Mouse (Mus musculus): ENCODE measurements at regions not wholly inside any gene's neighbourhood (a gene's known extent, or its start where the extent isn't known, plus 50 kb on each side); places are given as distances from the start of the nearest gene placed in this dataset.

DNA sequence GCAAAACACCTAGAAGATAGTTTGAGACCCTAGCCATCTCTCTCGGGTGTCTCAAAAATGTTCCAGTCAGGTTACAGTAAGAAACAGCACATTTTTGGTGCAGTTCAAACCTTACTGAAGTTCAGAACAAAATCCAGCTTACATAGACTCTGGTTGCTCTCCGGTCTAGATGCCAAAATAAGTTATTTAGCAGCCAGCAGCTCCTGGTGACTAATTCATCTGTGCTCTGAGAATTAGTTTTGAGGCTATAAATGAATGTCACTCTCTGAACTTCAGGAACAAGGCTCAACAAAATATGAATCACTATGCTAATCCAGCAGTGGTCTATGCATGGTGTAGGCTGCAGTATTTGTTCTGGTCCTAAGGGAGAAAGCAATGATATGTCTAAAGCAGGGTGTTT, 238.6 kb downstream of the Rnf152 start:
- no peak for DNase-seq (ENCODE audit: extremely low spot score, low spot score)

DNA sequence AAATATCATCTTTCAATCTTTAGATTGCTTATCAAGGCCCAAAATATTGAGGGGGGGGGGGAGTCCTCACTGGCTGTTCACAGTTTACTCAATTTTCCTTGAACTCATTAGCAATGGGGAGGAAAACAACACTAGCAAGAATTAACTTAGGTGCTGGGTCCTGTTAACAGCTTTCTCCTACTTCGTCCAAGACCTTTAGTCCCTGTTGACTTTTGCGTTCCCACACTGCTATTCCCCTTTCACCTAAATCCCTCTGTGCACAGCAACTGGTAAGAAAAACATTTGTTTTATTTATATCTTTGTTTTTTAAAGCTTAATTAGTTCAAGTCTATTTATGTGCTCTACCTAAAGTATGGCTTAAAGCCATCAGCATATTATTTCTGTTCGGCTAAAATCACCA, 240.3 kb downstream of the Rnf152 start:
- no peak for DNase-seq (ENCODE audit: extremely low spot score, low spot score)

DNA sequence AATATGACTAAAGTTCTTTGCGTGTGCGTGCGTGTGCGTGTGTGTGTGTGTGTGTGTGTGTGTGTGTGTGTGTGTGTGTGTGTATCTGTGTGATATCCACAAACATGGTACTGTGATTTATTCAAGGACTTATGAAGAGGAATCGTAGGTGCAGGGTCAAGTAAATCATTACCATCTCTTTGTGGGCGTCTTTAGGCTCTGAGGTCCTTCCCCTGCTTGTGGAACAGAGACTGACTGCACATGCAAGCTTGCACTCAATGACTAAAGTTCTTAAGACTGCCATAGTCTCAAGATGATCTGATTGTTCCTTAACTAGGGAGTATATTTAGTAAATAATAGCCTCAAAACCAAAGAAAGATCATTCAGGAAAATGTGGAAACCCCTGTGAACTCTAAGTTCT, 241.1 kb downstream of the Rnf152 start:
- DNase-seq (ENCODE audit: extremely low spot score, low spot score) = no peak

- DNase-seq (ENCODE audit: extremely low spot score, low spot score) = no peak
Observed at GRCm38 (mm10) chr1:105114835-105115234, 241.7 kb downstream of the Rnf152 start.

GRCm38 (mm10) chr1:105112762-105113525, 243.6 kb downstream of the Rnf152 start:
- DNase-seq (ENCODE audit: extremely low spot score, low spot score) = no peak

DNA sequence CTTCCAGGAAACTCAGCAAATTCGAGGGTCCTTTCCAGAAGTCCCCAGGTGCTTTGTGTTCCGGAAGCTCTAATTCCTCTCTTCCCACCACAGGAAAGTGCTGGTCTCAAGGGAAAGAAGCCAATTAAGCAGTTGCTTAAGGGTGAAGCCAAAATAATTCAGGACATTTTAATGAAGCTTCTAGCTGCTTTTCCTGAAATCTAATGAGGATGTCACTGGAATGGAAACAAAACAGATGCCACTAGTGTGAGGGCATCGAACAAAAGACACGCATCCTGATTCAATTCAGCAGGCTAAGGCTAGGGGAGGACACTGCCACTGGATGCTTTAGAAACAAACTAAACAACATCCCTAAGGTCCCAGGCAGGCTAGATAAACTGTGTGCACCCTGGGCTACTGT, 245.3 kb downstream of the Rnf152 start:
- no peak for DNase-seq (ENCODE audit: extremely low spot score, low spot score)

DNA sequence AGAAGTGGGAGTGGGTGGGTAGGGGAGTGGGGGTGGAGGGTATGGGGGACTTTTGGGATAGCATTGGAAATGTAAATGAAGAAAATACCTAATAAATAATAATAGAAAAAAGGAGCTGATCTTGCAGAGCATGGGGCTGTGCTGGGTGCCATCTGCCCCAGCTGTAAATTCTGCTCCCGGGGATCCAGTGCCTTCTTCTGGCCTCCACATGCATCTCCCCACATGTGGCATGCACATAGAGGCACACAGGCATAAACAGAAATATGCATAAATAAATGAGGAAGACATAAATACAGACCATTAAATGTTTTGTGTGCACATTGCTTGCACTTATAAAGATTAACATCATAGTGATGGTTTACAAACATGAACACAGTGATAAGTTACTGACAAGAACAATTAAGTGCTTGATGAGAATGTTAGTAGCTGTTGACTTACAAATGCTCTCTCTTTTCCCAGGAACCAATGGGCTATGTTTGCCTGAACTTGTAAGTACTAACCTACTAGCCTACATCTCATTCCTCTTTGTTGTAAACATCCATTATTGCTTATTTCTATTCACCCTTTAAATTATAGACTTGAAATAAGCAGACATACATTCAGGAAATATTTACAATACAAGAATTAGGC, 245.8 kb downstream of the Rnf152 start:
- DNase-seq (ENCODE audit: extremely low spot score, low spot score) = no peak

DNA sequence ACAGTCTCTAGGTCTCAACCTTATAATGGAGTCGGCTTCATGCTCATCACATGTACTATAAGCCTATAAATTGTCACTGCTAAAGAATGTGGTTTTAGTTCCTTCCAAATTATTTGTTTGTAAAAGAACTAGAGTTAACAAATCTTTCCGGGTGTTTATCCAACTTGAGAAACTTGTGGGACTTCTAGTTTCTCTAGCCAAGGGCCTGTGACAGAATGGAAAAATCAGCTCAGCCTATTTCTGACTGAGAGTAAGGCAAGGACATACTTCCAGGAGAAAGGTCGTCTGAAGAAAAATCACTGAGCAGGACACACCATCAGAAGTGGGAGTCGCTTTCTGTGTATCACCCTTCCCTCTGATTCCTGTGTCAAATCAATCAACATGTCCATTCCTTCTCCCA, 248.7 kb downstream of the Rnf152 start:
- no peak for DNase-seq (ENCODE audit: extremely low spot score, low spot score)

DNA sequence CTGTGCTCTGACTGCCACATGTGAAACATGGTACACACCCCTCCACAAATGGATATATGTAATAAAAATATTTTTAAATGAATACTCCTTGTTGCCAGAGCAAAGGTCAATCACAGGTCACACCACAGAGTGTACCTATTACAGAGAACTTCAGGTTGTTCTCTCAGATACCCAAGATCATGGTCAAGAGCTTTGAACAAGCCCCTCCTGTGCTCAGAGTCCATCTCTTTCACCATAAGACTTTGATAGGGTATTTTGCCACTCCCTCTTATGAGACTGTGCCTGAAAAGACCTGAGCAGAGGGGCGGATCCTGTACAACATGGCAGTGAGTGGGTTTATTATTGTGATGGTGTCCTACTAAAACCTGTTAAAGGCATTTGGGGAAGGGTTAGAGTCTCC, 249.3 kb downstream of the Rnf152 start:
- DNase-seq (ENCODE audit: extremely low spot score, low spot score) = no peak

- no peak for DNase-seq (ENCODE audit: extremely low spot score, low spot score)
Observed at GRCm38 (mm10) chr1:105105211-105105610, 251.3 kb downstream of the Rnf152 start.

DNA sequence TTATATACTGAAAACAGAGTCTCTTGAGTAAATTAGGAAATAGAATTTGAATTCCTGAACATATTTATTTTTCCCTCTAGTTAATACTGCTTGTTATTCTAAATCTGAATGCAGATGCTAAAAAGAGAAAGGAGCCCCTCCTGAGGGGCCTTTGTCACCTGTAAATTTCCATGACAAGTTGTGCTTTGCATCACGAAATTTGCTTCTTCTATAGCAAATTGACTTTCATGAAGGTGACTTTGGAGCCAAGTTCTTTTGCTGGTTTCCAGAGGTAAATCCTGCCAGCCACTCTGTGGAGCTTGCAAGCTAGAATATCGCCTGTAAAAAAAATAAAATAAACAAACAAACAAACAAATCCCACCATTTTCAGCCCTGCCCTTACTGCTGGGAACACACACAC, 261.4 kb downstream of the Rnf152 start:
- DNase-seq (ENCODE audit: extremely low spot score, low spot score) = no peak

- no peak for DNase-seq (ENCODE audit: extremely low spot score, low spot score)
Observed at GRCm38 (mm10) chr1:105094500-105094899, 262.0 kb downstream of the Rnf152 start.

DNA sequence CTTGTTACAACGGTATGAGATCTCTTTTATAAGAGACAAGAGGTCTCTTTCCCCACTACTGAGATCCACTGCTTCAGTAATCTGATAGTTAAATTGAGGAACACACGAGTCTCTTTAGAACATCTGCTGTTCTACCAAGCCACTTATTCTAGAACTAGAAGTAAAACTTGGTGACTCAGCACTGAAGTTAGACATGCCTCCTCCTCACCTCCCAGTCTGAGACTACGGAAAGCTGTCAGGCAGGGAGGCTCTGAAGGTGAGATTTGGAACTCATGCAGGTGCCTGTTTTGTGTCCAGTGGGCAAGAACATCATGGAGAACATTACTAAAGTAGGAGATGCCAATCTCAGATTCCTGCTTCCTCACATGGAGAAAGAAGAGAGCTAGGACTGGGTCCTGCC, 262.6 kb downstream of the Rnf152 start:
- no peak for DNase-seq (ENCODE audit: extremely low spot score, low spot score)

DNA sequence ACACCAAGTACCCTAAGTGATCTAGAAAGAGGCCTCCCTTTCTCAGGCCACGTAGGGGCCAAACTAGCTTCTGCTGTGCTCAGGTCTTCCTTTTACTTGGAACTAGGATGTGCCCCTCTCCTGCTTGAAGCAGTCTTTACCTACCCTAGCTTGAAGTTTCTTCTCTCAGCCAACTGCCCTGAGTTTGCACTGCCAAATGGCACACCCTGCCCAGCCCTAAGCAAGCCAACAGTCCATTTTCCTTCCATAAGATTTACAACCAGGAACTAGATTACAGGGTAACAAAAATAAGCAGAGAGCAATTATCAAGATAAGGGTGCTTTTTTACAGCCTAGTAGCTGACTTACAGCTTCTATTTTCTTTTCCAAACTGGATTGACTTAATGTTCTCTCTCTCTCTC, 263.5 kb downstream of the Rnf152 start:
- no peak for DNase-seq (ENCODE audit: extremely low spot score, low spot score)

GRCm38 (mm10) chr1:105092309-105092904, 264.1 kb downstream of the Rnf152 start:
- DNase-seq (ENCODE audit: extremely low spot score, low spot score) = peak; percentile 21

DNA sequence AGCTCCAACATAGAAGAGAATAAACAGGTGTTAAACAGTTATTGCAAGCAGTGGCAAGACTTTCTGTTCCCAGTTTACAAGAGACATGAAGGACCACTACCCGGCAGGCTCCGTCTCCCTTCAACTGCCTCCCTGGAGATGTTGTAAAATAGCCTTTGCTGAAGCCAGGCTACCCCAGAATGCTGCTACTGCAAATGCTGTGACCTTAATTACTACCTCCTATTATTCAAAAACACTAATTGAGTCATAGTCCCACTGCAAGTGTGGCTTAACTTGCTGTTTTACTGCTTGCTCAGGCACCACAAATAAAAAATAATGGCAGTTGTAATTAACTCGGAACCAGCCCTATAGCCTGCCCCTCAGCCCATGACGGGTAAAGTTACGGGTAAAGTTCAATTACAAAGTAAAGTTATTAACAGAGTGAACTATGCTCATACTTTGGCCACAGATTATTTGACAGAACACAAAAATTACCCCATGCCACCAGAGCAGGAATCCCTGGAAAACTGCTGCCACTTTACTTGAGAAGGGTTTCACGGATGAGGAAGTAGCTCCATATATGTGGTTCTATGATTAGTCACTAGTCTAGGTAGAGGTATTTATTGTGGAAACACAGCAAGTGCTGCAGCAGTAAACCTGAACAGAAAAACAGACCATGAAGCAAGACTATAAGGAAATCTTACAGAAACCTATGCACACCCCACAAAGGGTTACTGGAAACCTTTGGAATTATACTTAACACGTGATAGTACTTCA, 267.6 kb downstream of the Rnf152 start:
- no peak for DNase-seq (ENCODE audit: extremely low spot score, low spot score)

- no peak for DNase-seq (ENCODE audit: extremely low spot score, low spot score)
Observed at GRCm38 (mm10) chr1:105087623-105088022, 268.9 kb downstream of the Rnf152 start.

- no peak for DNase-seq (ENCODE audit: extremely low spot score, low spot score)
Observed at GRCm38 (mm10) chr1:105084556-105084955, 272.0 kb downstream of the Rnf152 start.

DNA sequence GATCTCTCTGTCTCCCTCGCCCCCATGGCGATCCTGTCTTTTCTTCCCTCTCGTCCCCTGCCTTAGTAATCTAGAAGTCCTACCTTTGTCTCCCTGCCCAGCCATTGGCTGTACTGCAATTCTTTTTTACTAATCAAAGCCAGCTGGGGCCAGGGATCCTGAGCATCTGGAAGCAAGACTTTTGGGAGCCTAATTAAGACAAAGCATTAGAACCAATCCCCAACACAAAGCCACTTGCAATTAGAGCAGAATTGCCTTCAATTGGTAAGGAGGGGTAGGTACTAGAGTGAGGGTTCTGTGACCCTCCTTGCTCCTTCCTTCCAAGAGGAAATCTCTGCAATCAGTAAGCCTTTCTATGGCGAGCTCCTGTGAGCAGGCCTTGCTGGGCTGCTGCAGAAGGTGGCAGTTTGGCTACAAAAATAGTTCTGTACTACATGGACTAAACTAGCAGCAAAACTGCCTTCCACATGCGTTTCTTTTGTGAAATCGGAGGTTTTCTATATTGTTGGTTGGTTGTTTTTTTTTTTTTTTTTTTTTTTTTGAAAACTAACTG, 272.9 kb downstream of the Rnf152 start:
- no peak for DNase-seq (ENCODE audit: extremely low spot score, low spot score)

DNA sequence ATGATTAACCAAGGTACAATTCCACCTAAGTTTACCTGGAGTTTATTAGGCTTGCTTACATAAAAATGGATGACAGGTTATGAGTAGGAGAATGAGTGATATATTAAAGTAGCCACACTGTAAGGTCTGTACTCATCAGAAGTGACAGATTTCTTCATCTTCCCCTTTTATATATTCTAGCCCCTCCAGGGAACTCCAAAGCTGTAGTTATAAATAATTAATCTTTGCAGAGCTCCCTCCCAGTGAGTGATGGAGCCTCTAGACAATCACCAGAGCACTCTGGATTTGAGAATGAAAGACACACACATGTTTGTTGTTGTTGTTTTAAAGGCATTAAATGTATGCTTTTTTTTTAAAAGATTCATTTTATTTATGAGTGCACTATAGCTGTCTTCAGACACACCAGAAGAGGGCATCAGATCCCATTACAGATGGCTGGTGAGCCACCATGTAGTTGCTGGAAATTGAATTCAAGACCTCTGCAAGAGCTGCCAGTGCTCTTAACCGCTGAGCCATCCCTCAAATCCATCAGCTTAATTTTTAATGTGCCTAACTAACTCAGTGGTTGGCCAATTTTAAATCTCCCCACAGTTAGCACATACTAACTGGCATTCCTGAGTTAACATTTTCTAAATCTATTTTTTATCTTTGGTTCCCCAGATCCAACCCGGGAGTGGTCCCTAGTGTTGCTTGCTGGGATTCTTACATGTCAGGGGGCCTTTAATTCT, 273.5 kb downstream of the Rnf152 start:
- DNase-seq (ENCODE audit: extremely low spot score, low spot score) = no peak

DNA sequence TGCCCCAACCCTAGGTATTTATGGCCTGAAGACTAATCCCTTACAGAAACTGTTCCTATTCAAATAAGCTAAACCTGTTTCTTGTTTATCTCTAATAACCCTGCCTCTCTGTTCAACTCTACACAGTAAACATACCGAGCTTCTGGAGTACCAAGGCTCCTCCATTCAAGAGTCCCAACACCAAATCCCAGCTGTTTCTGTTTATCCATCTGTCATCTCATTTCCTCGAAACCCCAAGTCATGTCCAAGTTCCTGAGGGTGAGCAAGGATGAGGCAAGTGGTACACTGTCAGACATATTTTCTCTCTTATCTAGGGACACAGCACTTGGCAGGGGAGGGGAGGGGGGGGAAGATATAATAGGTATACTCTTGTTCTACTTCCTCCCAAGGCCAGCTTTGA, 274.6 kb downstream of the Rnf152 start:
- DNase-seq (ENCODE audit: extremely low spot score, low spot score) = no peak
